Mouse (Mus musculus) cortical plate, adult 2 months (tissue): ENCODE data around the gene Dynlt1b.
"Not testable (repeated sequence)": the region's sequence is repeated elsewhere in the genome, so short reads cannot be mapped to it uniquely, and the experiment has no call there.

ENCODE experiments used
- CTCF ChIP-seq: fragments of 200-500 bp; IDR thresholded peaks from 2 replicates; pipeline ENCODE4 v1.5.1; 2011; ENCODE audit warnings: mild to moderate bottlenecking, control low read depth, low read length; ENCODE audit not compliant: insufficient read depth; ENCODE audit errors: extremely low read depth
- POLR2A ChIP-seq: fragments of 200-500 bp; IDR thresholded peaks from 2 replicates; pipeline ENCODE4 v1.6.1; 2011; ENCODE audit warnings: mild to moderate bottlenecking, low read length, control low read depth; ENCODE audit not compliant: insufficient read depth; ENCODE audit errors: extremely low read depth

GRCm38 (mm10) chr17:6398816-6399215 lies 31.1 kb upstream of the Dynlt1b start:
- not testable (repeated sequence) for TF ChIP-seq CTCF, POLR2A
